Mouse (Mus musculus): Measurements from ENCODE around the gene Rnf225.
"Not testable (repeated sequence)": the region's sequence is repeated elsewhere in the genome, so short reads cannot be mapped to it uniquely, and the experiment has no call there.

Rnf225 gene

DNA sequence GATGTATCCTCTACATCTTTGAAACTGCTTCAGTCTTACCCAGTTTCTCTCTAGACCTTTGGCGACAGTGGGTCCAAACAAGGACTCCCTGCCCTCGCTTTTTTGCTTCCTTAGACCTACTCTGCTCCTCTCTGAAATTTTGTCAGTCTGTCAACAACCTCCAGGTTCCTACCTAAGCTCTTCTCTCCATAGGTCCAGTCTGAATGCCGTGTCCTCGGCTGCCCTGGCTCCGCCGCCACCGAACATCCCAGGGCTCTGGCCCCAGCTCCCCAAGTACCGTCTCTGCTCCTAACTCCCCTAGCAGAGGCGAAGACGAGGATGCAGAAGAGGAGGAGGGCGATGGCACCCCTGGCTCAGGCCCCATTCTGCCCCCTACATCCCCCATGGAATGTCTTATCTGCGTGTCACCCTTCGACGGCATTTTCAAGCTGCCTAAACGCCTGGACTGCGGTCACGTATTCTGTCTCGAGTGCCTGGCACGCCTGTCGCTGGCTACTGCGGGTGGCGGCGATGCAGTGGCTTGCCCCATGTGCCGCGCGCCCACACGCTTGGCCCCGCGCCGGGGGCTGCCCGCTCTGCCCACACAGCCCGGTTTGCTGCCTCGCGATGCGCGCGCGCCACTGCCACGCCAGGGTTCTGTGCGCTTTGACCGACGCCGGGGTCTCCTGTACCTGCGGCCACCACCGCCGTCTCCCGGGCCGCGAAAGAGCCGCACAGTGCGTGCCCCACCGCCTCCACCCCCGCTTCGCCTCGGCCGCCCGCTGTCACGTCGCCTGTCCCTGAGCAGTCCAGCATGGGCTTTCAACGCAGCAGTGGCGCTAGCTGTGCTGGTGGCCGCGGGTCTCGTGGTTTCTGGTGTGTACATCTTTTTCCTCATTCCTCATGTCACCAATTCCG, 725 bp downstream of the Rnf225 start:
- DNase-seq (ENCODE audit: extremely low read depth, insufficient read length, low spot score), result peak; percentile 53

DNA sequence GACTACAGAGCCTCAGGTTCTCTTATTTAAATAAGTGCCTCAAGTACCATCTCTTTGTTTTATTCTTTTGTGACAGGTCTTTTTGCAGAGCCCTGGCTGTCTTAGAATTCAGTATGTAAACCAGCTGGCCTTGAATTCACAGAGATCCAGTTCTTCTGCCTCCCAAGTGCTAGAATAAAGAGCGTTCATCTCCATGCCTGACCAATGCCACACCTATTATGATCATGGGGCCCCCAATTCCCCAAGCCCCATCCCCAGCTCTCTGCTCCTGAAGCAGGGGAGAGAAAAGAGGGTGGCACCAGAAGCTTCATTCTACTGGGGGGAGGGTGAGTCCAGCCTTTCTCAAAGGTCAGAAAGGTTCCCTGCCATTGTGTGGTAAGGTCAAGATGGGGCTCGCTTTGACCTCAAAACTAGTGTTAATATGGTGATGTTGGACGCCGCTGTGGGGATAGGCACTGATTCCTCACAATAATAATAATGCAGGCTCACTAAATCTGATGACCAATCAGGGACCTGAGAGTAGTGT, 6.5 kb downstream of the Rnf225 start:
- DNase-seq (ENCODE audit: extremely low read depth, insufficient read length, low spot score), result no peak

DNA sequence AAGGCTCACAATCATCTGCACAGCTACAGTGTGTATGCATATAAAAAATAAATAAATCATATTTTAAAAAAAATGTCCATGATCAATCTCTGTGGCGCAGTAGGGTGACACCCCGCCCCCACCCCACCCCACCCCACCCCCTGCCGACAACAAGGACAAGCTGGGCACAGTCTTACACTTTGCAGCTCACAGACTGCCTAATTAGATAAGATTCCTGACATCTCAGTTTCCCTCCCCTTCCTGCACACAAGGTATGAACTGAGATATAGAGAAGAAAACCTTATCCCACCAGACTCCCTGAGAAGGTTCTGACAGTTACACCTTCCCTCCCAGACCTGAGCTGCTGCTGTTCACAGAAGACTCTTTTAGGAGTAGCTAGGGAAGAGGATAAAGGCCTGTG, 7.6 kb downstream of the Rnf225 start:
- DNase-seq (ENCODE audit: extremely low read depth, insufficient read length, low spot score), result no peak

DNA sequence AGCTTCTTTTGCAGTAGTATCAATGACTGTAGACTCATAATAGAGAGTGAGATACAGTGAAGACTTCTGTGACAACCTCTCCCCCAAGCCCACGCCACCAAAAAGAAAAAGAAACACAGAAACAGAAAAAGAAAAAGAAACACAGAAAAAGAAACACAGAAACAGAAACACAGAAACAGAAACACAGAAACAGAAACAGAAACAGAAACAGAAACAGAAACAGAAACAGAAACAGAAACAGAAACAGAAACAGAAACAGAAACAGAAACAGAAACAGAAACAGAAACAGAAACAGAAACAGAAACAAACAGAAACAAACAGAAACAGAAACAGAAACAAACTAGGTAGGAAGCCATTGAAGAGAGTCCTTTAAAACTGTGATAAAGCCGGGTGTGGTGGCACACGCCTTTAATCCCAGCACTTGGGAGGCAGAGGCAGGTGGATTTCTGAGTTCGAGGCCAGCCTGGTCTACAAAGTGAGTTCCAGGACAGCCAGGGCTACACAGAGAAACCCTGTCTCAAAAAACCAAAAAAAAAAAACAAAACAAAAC, 10.1 kb downstream of the Rnf225 start:
- DNase-seq (ENCODE audit: extremely low read depth, insufficient read length, low spot score), result not testable (repeated sequence)

DNA sequence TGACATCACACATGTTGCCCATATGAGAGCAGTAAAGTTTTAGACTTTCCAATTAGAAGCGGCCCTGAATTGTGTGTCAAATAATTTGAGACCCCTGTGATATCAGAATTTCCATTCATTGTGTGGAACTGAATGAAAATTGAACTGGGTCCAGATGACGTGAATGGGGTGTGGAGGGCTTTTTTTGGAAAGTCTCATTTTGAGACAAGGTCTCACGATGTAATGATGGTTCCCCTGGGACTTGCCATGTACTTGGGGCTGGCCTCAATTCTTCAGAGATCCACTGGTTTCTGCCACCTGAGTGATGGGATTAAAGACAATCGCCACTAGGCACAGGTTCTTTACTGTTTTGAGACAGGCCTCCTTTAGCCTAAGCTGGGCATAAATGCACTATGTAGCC, 13.4 kb downstream of the Rnf225 start:
- no peak for DNase-seq (ENCODE audit: extremely low read depth, insufficient read length, low spot score)

DNA sequence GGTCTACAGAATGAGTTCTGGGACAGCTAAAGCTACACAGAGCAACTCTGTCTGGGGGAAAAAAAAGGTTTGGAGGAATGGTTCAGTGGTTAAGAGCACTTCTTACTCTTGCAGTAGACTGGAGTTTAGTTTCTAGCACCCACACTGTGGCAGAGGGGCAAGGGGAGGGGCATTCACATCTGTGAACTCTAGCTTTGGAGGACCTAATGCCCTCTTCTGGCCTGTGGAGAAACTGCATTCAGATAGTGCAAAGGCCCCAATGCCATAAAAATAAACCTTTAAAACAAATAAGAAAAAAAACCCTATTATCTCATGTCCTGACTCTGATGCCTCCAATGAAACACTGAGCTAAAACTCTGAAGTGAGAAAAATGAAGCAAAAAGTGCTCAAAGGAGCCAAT, 16.3 kb downstream of the Rnf225 start:
- no peak for DNase-seq (ENCODE audit: extremely low read depth, insufficient read length, low spot score)

DNA sequence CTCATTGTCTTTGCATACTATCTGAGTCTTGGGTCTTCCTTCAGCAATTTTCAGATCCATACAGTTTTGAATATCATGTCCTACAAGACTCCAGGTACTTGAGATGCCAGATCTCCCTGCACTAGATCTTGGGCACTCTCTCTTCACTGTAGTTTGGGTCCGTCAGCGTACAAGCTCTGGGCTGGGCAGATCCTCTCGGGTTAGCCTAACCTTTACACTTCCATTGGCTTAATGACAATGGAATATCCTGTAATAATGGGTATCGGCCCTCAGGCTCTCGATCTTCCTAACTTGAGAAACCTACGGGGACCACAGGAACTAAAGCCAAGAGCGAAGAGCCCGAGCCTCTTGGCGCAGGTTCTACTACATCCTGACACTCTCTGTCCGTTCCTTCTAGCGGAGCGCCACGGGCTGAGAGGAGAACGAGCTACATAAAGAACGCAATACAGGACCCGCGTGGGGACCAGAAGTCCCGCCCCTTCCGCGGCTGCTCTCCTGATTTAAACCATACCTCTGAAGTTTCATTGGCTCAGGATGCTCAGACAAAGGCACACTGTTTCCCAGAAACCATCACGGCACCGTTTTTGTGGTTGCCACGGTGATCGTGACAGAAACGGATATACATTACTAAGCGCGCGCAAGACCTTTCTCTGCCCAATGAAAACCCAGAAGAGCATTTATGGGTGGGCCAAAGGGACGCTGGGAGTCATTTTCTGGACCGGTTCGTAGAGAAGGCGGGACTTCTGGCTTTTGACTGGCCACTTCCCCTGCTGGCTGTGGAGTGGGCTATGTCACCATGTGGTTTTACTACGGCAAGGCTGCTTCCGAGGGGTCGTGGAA, 22.0 kb downstream of the Rnf225 start:
- peak; percentile 74 for DNase-seq (ENCODE audit: extremely low read depth, insufficient read length, low spot score)

DNA sequence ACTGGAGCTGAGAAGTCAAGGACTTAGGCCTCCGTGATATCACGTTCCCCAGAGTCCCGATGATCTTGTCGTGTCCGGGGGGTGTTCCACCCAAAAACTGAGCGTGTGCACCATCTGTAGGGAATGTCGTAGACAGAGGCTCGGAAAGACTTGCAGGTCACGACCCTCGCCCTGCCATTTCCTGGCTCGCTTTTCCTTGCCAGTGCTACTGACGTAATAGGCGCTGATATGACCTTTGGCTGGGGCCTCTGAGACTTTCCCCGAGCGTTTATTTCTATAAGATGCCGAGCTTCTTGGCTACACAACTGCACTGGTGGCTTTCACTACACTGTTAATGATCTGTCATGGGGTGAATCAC, 22.6 kb downstream of the Rnf225 start:
- DNase-seq (ENCODE audit: extremely low read depth, insufficient read length, low spot score), result no peak

DNA sequence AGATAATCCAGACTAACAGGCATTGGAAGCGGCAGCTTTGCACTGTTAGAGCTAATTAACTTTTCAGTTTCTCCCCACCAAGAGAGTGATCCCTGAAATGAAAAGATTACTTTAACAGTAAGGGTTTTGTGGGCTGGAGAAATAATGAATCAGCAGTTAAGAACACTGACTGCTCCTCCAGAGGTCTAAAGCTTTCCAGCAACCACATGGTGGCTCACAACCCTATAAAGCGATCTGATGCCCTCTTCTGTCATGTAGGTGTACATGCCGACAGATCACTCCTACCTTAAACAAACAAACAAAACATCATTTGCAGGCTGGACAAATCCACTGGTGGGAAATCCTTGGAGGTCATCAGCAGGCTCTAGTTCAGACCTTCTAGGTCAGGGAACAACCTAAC, 27.7 kb downstream of the Rnf225 start:
- DNase-seq (ENCODE audit: extremely low read depth, insufficient read length, low spot score), result no peak

DNA sequence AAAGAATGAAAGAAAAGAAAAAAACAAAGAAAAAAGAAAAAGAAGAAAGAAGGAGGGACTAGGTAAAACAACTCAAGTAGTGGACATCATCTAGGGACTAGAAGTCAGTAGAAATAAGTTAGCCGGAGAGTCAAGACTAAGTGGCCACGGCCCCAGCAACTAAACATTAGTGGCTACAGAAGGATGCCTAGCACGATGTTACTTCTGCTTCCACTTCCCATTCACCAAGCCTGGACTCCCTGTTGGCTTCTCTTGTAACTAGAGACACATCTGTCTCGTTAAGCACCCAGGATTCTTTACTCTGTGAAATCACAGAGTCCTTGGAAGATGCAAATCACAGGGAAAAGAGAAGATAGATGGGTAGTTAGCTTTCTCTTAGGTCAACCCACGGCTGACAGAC, 30.3 kb downstream of the Rnf225 start:
- no peak for DNase-seq (ENCODE audit: extremely low read depth, insufficient read length, low spot score)

DNA sequence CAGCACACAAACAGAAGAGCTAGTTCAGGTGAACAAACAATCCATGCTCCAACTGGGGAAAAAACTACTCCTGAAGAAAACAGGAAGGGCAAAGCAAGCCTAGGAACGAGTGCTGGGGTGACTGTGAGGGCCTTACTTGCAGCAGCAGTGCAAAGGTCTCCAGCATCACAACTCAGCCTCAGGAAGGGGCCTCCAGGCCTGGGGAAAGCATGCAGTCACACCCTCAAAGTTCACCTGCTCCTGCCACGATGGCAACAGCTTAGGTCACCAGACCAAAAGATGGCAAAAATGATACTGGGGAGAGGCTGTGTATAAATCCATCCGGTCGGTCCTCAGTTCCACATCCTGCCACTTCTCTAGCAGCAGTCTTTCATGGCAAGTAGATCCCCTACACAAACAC, 31.7 kb downstream of the Rnf225 start:
- no peak for DNase-seq (ENCODE audit: extremely low read depth, insufficient read length, low spot score)

DNA sequence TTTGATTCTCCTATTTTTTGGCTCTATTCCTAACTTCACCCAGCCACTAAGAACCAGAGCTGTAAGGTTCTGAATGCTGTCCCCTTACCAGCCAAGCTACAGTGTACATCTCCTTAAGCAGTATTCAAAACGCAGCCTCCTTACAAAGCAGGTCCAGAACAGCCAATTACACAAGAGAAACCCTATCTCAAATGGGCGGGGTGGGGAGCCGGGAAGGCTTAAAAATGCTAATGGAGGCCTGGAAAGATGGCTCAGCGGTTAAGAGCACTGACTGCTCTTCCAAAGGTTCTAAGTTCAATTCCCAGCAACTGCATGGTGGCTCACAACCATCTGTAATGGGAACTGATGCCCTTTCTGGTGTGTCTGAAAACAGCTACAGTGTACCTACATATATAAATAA, 32.5 kb downstream of the Rnf225 start:
- DNase-seq (ENCODE audit: extremely low read depth, insufficient read length, low spot score), result no peak

DNA sequence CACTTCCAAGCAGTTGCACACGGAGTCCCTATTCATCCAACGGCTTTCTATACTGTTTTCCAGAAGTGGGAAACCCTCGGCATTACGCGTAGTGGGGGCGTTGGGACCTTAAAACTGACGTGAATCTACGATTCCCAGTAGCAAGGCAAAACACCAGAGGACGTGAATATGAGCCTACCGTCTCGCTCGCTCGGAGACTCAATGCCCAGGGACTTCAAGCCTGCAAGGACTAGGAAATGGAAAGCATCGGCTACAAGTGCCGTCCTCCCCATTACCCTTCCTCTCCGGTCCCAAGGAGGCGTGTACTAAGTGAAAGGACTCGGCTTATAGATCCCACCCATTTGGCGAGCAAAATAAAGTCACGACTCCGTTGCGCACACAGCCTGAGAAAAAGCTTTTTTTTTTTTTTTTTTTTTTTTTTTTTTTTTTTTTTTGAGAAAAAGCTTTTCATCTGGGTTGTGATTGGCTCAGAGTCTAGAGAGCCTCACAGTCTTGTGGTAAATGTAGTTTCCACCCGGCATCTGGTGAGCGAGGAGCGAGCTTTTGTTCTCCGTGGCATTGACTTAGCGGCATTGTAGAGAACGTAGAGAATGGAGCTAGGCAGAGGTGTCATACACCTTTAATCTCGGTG, 34.4 kb downstream of the Rnf225 start:
- peak; percentile 43 for DNase-seq (ENCODE audit: extremely low read depth, insufficient read length, low spot score)

DNA sequence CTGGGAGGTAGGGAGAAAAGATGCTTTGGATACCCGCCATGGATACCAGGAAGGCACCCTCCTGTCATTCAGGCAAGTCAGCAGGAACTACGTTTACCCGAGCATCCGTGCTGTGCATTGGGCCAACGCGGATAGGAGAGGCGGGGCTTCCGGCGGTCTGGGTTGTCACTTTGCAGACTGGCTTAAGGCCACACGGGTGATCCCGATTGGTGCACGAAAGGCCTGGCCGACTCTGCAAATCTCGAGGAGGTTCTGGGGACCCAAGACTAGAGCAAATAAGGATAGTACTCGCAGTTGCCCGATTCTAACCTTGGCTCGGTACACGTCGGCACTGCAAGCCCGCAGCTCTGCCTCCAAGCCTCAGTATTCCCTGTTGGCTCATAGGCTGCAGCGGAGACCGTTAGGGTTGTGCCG, 38.5 kb downstream of the Rnf225 start, which contains the start of gene Zfp324:
Gene Zfp324, plus strand, starts transcription at position 161 of the 414 bp plus-strand sequence.
- DNase-seq (ENCODE audit: extremely low read depth, insufficient read length, low spot score), result peak; percentile 89

DNA sequence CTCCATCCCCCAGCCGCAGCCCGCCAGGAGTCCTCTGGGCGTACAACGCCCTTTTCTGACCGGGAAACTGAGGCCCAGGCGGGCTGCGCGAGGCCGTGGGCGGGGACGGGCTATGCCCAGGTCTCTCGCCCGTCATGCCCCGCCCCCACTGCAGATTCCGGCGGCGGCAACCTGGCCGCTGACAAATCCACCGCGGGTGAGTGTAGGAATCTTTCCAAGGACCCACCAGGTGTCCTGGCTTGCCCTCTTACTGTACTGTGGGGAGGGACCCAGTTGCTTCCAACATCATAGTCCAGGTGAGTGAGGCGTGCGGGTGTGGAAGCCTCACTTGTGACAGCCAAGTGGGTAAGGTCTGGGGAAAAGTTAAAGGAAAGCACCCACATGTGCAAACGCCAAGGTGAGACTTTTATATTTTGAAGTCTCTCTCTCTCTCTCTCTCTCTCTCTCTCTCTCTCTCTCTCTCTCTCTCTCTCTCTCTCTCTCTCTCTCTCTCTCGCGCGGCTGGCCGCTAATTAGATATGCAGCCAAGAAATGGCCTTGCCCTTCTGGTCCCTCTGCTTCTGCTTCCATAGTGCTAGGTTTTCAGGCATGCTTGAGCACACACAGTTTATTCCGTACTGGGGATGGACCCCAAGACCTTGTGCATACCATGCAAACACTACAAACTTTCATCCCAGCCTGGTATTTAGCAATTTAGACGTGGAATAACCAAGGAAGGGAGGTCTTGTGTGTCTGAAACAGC, 39.1 kb downstream of the Rnf225 start:
- no peak for DNase-seq (ENCODE audit: extremely low read depth, insufficient read length, low spot score)

DNA sequence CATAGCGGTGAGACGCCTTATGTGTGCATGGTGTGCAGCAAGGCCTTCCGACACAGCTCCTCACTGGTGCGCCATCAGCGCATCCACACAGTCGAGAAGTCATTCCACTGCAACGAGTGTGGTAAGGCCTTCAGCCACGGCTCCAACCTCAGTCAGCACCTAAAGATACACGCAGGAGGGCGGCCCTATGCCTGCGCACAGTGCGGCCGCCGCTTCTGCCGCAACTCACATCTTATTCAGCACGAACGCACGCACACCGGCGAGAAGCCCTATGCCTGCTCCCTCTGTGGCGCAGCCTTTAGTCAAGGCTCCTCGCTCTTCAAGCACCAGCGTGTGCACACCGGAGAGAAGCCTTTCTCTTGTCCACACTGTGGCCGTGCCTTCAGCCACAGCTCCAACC, 43.7 kb downstream of the Rnf225 start:
- DNase-seq (ENCODE audit: extremely low read depth, insufficient read length, low spot score), result no peak

DNA sequence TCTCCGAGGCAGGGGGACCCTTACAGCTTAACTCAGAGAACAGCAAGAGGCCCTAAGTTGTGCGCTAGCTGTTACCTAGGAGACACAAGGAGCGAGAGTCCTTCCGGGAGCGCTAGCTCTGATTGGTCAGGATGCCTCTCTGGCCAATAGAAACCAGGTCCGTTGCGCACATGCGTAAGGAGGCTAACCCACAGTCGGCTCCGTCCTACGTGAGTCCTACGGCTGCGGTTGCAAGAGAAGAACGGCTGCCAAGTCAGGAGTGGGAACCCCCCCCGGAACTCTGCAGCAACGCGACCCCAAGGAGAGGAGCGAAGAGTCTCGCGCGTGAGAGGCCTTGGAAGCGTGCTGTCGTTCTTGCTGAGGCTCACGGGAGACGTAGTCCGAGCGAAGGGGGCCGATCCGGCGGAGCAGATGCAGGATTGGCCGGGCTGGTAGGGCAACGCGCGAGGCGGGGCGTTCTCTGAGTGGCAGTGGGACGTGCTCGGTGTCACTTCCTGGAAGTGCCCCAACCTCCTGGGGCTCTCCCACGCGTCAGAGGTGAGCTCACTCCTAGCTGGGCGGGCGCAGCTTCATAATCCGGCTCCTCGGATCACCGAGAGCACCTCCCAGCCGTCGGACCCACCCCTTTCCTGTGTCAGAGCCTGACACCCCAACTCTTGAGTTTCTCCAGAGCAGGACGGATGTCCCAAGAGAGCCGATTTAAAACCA, 50.6 kb downstream of the Rnf225 start, which contains the start of gene Zfp446:
Gene Zfp446, plus strand, starts transcription at position 167 of the 708 bp plus-strand sequence.
- peak; percentile 99 for DNase-seq (ENCODE audit: extremely low read depth, insufficient read length, low spot score)

DNA sequence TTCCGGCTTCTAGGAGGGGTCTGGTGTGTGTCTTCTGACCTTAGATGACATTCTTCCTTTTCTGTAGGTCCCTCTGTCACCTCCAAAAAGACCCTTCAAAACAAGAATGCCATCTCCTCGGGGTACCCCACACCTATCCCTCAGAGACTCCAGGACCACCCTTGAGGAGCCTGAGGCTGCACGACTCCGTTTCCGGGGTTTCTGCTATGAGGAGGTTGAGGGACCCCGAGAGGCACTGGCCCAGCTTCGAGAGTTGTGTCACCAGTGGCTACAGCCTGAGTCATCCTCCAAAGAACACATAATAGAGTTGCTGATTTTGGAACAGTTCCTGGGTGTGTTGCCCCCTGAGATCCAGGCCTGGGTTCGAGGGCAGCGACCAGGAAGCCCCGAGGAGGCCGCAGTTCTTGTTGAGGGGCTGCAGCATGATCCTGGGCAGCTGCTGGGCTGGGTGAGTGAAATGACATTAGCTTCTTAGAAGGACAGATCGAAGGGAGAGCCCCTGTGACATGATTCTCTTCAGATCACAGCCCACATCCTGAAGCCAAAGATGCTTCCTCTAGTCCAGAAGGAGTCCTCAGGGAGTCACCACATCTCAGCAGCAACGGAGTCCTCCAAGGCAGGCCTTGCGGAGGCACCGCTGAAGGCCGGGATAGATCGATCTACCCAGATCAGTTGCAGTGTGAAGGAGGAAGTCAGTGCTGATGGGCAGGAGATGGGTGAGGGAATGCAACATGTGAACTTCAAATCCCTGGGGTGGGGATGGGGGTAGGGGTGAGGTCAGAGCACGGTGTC, 51.9 kb downstream of the Rnf225 start:
- no peak for DNase-seq (ENCODE audit: extremely low read depth, insufficient read length, low spot score)

DNA sequence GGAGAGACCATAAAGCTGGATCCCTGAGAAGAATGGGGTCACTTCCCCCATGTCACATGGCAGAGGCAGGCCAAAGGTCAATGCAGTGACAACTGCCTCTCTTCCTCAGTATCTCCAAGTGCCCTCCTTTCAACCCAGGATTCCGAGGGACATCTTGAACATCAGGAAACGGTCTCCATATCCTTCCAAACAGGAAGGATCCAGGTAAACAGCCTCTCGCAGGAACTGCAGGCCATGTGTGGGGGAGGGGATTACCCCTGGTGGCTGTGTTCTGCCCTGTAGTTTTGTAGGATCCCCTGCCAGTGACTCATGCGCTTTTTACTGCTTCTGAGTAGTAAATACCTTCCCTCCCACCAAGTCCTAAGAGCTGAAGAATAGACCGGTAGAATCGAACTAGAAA, 52.6 kb downstream of the Rnf225 start:
- DNase-seq (ENCODE audit: extremely low read depth, insufficient read length, low spot score), result no peak
